Comparison of ENCODE assay signal across 16 mouse cellular contexts in genomic region chr6:50960341-50960740, GRCm38 (mm10).
"Had no signal": no experiment of that assay in that cellular context is flagged by ENCODE, and none has a peak within 500 bp of the region (broad histone marks: within the 10 kb centered on the region; RNA-seq: fewer than 3 reads in every experiment).

No protein-coding gene starts in this region.

- H3K27me3 ChIP-seq: kidney, embryonic 15.5 days; liver, embryonic 13.5 days; lung, embryonic 15.5 days; midbrain, embryonic 13.5 days; neural tube, embryonic 15.5 days had no signal

- H3K9ac ChIP-seq: kidney, embryonic 15.5 days; limb, embryonic 12.5 days; liver, embryonic 13.5 days; liver, postnatal 0 days; lung, embryonic 15.5 days; midbrain, embryonic 13.5 days; neural tube, embryonic 15.5 days had no signal

- H3K4me1 ChIP-seq: liver, embryonic 13.5 days; lung, embryonic 15.5 days; neural tube, embryonic 15.5 days had no signal

- DNase-seq: kidney, postnatal 14 days; layer of hippocampus, adult 9-11 months; layer of hippocampus, postnatal 36 days; liver; liver, embryonic 13.5 days; liver, postnatal 0 days; lung, postnatal 14 days; thymus, adult 18-20 months; thymus, postnatal 14 days had no signal

- H3K27ac ChIP-seq: kidney, embryonic 15.5 days; limb, embryonic 12.5 days; liver, embryonic 13.5 days; lung, embryonic 15.5 days; macrophage; midbrain, embryonic 13.5 days; neural tube, embryonic 15.5 days had no signal

- H3K36me3 ChIP-seq: kidney, embryonic 15.5 days; limb, embryonic 12.5 days; liver, embryonic 13.5 days; lung, embryonic 15.5 days; midbrain, embryonic 13.5 days; neural tube, embryonic 15.5 days had no signal

- H3K9me3 ChIP-seq: kidney, embryonic 15.5 days; limb, embryonic 12.5 days; liver, embryonic 13.5 days; lung, embryonic 15.5 days; midbrain, embryonic 13.5 days; neural tube, embryonic 15.5 days had no signal

- ATAC-seq: liver, postnatal 0 days; midbrain, embryonic 13.5 days had no signal

- H3K4me2 ChIP-seq: kidney, embryonic 15.5 days; limb, embryonic 12.5 days; liver, embryonic 13.5 days; lung, embryonic 15.5 days; midbrain, embryonic 13.5 days; neural tube, embryonic 15.5 days had no signal

- H3K4me3 ChIP-seq: kidney, embryonic 15.5 days; limb, embryonic 12.5 days; liver, embryonic 13.5 days; lung, embryonic 15.5 days; midbrain, embryonic 13.5 days; myocyte; neural tube, embryonic 15.5 days had no signal
